Mouse (Mus musculus) hindbrain, embryonic 10.5 days (tissue): ENCODE measurements around the gene Rap1b. TPM values are rescaled to one million over a fixed set of nuclear protein-coding genes. Genes with fewer than 3 reads are reported as not detected.
A peak's percentile ranks its signal among the peaks of the same experiment; 100 is the strongest.

Experiments used
- DNase-seq: peaks from one replicate; pipeline ENCODE4 v3.0.0-alpha.2; 2017; ENCODE audit warnings: low spot score
- H3K27ac ChIP-seq: fragments of 300-500 bp; sonication (generic); 2 replicates; pipeline ENCODE4 v1.5.1; 2016; ENCODE audit warnings: mild to moderate bottlenecking, moderate library complexity
- H3K27me3 ChIP-seq: fragments of 300-500 bp; sonication (generic); 2 replicates; pipeline ENCODE4 v1.6.1; 2016; ENCODE audit warnings: mild to moderate bottlenecking; ENCODE audit not compliant: poor library complexity, insufficient read depth, severe bottlenecking
- H3K36me3 ChIP-seq: fragments of 300-500 bp; sonication (generic); 2 replicates; pipeline ENCODE4 v1.6.1; 2016; ENCODE audit warnings: mild to moderate bottlenecking, moderate library complexity
- H3K4me1 ChIP-seq: fragments of 300-500 bp; sonication (generic); replicated peaks from 2 replicates; pipeline ENCODE4 v1.6.1; 2016; ENCODE audit warnings: mild to moderate bottlenecking
- H3K4me3 ChIP-seq: fragments of 300-500 bp; sonication (generic); 2 replicates; pipeline ENCODE4 v1.5.1; 2016; ENCODE audit warnings: mild to moderate bottlenecking, moderate library complexity
- H3K9me3 ChIP-seq: fragments of 300-500 bp; sonication (generic); 2 replicates; pipeline ENCODE4 v1.6.1; 2016; ENCODE audit warnings: mild to moderate bottlenecking, moderate library complexity
- WGBS: fragments of 180-500 bp; shearing (Covaris S2); methylation state at CpG from one replicate; pipeline ENCODE4 v1.1.7; 2016; 5-methylcytosine and 5-hydroxymethylcytosine counted together
- polyA plus RNA-seq: library from polyadenylated mRNA; unstranded; fragments of >200 nt; fragmentation: Nextera tagmentation; extraction: Ambion mirVana; gene quantifications from 2 replicates; pipeline ENCODE4 v1.2.1, GENCODE M21; 2016

The Rap1b gene
- polyA plus RNA-seq, 1 experiment from 2014 or later = 131 TPM

GRCm38 (mm10) chr10:117848981-117849380 is 3.1 kb upstream of the Rap1b start:
- Histone ChIP-seq H3K9me3 (no peaks in the 10 kb centered on the region), H3K4me3 (no peak overlapping the region), H3K4me1 (peaks cover 25% of the 10 kb centered on the region), H3K36me3 (no peaks in the 10 kb centered on the region), H3K27me3 (no peaks in the 10 kb centered on the region; the same call in 1 of the 2 replicates), H3K27ac (no peak overlapping the region)
- no peak for DNase-seq
- WGBS = 54% methylated on average over 3 of the region's 3 CpGs

- peaks cover 30% of the 10 kb centered on the region for H3K4me1 ChIP-seq
- no peaks in the 10 kb centered on the region; the same call in 1 of the 2 replicates for H3K27me3 ChIP-seq
- WGBS = 50% methylated on average over 9 of the region's 9 CpGs
Observed at GRCm38 (mm10) chr10:117846796-117847195, 961 bp upstream of the Rap1b start.

GRCm38 (mm10) chr10:117846260-117846632 is 411 bp upstream of the Rap1b start:
- no peaks in the 10 kb centered on the region for H3K9me3 ChIP-seq
- no peaks in the 10 kb centered on the region; the same call in 1 of the 2 replicates for H3K27me3 ChIP-seq
- H3K4me1 ChIP-seq = peaks cover 30% of the 10 kb centered on the region
- DNase-seq = no peak
- no peaks in the 10 kb centered on the region for H3K36me3 ChIP-seq
- H3K4me3 ChIP-seq = peak overlapping the region; percentile 82
- under 1% methylated on average over 21 of the region's 21 CpGs for WGBS
- peak overlapping the region; percentile 95 for H3K27ac ChIP-seq

More at GRCm38 (mm10) chr10:117846796-117847195, 961 bp upstream of the Rap1b start:
- peak; percentile 17 for DNase-seq
- peak overlapping the region; percentile 82 for H3K4me3 ChIP-seq
- no peaks in the 10 kb centered on the region for H3K9me3 ChIP-seq
- H3K36me3 ChIP-seq = no peaks in the 10 kb centered on the region
- peak overlapping the region; percentile 95 for H3K27ac ChIP-seq

GRCm38 (mm10) chr10:117844782-117845596 is 846 bp downstream of the Rap1b start:
- Histone ChIP-seq H3K36me3 (no peaks in the 10 kb centered on the region), H3K4me1 (peaks cover 30% of the 10 kb centered on the region), H3K9me3 (no peaks in the 10 kb centered on the region), H3K27ac (peak overlapping the region; percentile 95), H3K27me3 (no peaks in the 10 kb centered on the region; the same call in 1 of the 2 replicates), H3K4me3 (peak overlapping the region; percentile 82)
- peak; percentile 71 for DNase-seq
- WGBS = 3% methylated on average over 52 of the region's 52 CpGs

GRCm38 (mm10) chr10:117844279-117844678 is 1.6 kb downstream of the Rap1b start:
- no peaks in the 10 kb centered on the region; the same call in 1 of the 2 replicates for H3K27me3 ChIP-seq
- H3K4me1 ChIP-seq = peaks cover 30% of the 10 kb centered on the region
- DNase-seq = no peak
- no peaks in the 10 kb centered on the region for H3K9me3 ChIP-seq
- H3K36me3 ChIP-seq = no peaks in the 10 kb centered on the region
- peak overlapping the region; percentile 82 for H3K4me3 ChIP-seq
- 64% methylated on average over 5 of the region's 5 CpGs for whole genome bisulfite sequencing
- H3K27ac ChIP-seq = no peak overlapping the region

GRCm38 (mm10) chr10:117843690-117844089 is 2.1 kb downstream of the Rap1b start:
- 83% methylated on average over 5 of the region's 5 CpGs for WGBS
- no peak for DNase-seq
- no peaks in the 10 kb centered on the region for H3K36me3 ChIP-seq
- H3K4me3 ChIP-seq = peak overlapping the region; percentile 82; the same call in 1 of the 2 replicates
- H3K4me1 ChIP-seq = peaks cover 30% of the 10 kb centered on the region
- H3K27ac ChIP-seq = no peak overlapping the region
- no peaks in the 10 kb centered on the region for H3K9me3 ChIP-seq
- no peaks in the 10 kb centered on the region; the same call in 1 of the 2 replicates for H3K27me3 ChIP-seq

GRCm38 (mm10) chr10:117841765-117842164 is 4.1 kb downstream of the Rap1b start:
- DNase-seq = no peak
- 88% methylated on average over 1 of the region's 1 CpGs for WGBS
- no peaks in the 10 kb centered on the region for H3K9me3 ChIP-seq

GRCm38 (mm10) chr10:117840431-117840995 is 5.3 kb downstream of the Rap1b start:
- H3K27ac ChIP-seq = no peak overlapping the region
- H3K4me1 ChIP-seq = peaks cover 13% of the 10 kb centered on the region
- no peaks in the 10 kb centered on the region for H3K9me3 ChIP-seq
- 85% methylated on average over 5 of the region's 5 CpGs for WGBS
- no peaks in the 10 kb centered on the region for H3K27me3 ChIP-seq
- no peak overlapping the region for H3K4me3 ChIP-seq
- DNase-seq = no peak
- no peaks in the 10 kb centered on the region for H3K36me3 ChIP-seq

More at GRCm38 (mm10) chr10:117841765-117842164, 4.1 kb downstream of the Rap1b start:
- Histone ChIP-seq H3K27me3 (no peaks in the 10 kb centered on the region), H3K4me3 (no peak overlapping the region), H3K36me3 (no peaks in the 10 kb centered on the region), H3K4me1 (peaks cover 22% of the 10 kb centered on the region), H3K27ac (no peak overlapping the region)

- DNase-seq = no peak
- WGBS = 94% methylated on average over 3 of the region's 3 CpGs
- no peak overlapping the region for H3K4me3 ChIP-seq
- H3K27ac ChIP-seq = no peak overlapping the region
- H3K4me1 ChIP-seq = peaks cover 13% of the 10 kb centered on the region
- no peaks in the 10 kb centered on the region for H3K27me3 ChIP-seq
- no peaks in the 10 kb centered on the region for H3K36me3 ChIP-seq
- H3K9me3 ChIP-seq = no peaks in the 10 kb centered on the region
Observed at GRCm38 (mm10) chr10:117839737-117840136, 6.1 kb downstream of the Rap1b start.

GRCm38 (mm10) chr10:117838924-117839323 is 6.9 kb downstream of the Rap1b start:
- H3K9me3 ChIP-seq = no peaks in the 10 kb centered on the region
- no peak for DNase-seq
- no peaks in the 10 kb centered on the region for H3K36me3 ChIP-seq
- 93% methylated on average over 3 of the region's 3 CpGs for WGBS
- H3K4me3 ChIP-seq = no peak overlapping the region
- no peak overlapping the region for H3K27ac ChIP-seq
- H3K27me3 ChIP-seq = no peaks in the 10 kb centered on the region
- peaks cover 5% of the 10 kb centered on the region for H3K4me1 ChIP-seq

GRCm38 (mm10) chr10:117836354-117836753 is 9.5 kb downstream of the Rap1b start:
- no peak for DNase-seq
- no peaks in the 10 kb centered on the region for H3K9me3 ChIP-seq
- H3K4me1 ChIP-seq = no peaks in the 10 kb centered on the region
- H3K4me3 ChIP-seq = no peak overlapping the region
- WGBS = 88% methylated on average over 2 of the region's 2 CpGs
- no peaks in the 10 kb centered on the region for H3K36me3 ChIP-seq
- no peak overlapping the region for H3K27ac ChIP-seq
- H3K27me3 ChIP-seq = no peaks in the 10 kb centered on the region

- H3K4me1 ChIP-seq = no peaks in the 10 kb centered on the region
- no peaks in the 10 kb centered on the region for H3K36me3 ChIP-seq
- no peaks in the 10 kb centered on the region for H3K27me3 ChIP-seq
- WGBS = 78% methylated on average over 5 of the region's 5 CpGs
- H3K27ac ChIP-seq = no peak overlapping the region
- H3K9me3 ChIP-seq = no peaks in the 10 kb centered on the region
- DNase-seq = no peak
- no peak overlapping the region for H3K4me3 ChIP-seq
Observed at GRCm38 (mm10) chr10:117835453-117835852, 10.4 kb downstream of the Rap1b start.

GRCm38 (mm10) chr10:117830797-117831196 is 15.0 kb downstream of the Rap1b start:
- DNase-seq = no peak
- Histone ChIP-seq H3K36me3 (no peaks in the 10 kb centered on the region), H3K9me3 (no peaks in the 10 kb centered on the region), H3K27me3 (no peaks in the 10 kb centered on the region), H3K4me1 (no peaks in the 10 kb centered on the region), H3K27ac (no peak overlapping the region), H3K4me3 (no peak overlapping the region)
- WGBS = 90% methylated on average over 3 of the region's 3 CpGs
